Mouse (Mus musculus): ENCODE measurements around the gene Vps8. TPM values are rescaled to one million over a fixed set of nuclear protein-coding genes. Genes with fewer than 3 reads are reported as not detected.
"Not testable (repeated sequence)": the region's sequence is repeated elsewhere in the genome, so short reads cannot be mapped to it uniquely, and the experiment has no call there.

Vps8 gene
- polyA plus RNA-seq, 1 experiment from 2014 or later, result 14.5 TPM

DNA sequence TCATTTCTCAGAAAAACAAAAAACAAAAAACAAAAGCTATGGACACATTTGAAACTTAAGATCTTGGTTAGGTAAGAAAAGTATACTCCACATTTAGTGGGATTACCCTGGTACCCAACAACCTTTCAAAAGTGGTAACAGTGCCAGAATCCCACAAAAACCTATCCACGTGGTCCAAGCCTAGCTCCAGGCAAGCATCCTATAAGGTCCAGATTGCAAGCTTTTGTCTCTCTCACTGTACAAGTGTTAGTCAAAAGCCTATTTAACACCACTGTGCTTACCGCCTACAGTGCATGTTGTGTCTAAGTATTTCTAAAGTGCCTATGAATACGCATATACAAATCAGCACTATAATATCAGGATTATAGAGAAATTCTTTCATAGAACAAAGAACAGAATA lies 227.4 kb downstream of the Vps8 start:
- 77% methylated on average over 3 of the region's 3 CpGs for WGBS
- Histone ChIP-seq H3K27me3 (no peaks in the 10 kb centered on the region), H3K4me1 (peaks cover 4% of the 10 kb centered on the region; the same call in 1 of the 2 replicates), H3K4me2 (no peak overlapping the region), H3K9ac (no peak overlapping the region), H3K27ac (no peak overlapping the region), H3K4me3 (no peak overlapping the region), H3K9me3 (no peaks in the 10 kb centered on the region), H3K36me3 (peaks cover 30% of the 10 kb centered on the region)
- ATAC-seq (ENCODE audit: insufficient number of reproducible peaks, low FRiP score, low TSS enrichment, low read depth), result no peak

DNA sequence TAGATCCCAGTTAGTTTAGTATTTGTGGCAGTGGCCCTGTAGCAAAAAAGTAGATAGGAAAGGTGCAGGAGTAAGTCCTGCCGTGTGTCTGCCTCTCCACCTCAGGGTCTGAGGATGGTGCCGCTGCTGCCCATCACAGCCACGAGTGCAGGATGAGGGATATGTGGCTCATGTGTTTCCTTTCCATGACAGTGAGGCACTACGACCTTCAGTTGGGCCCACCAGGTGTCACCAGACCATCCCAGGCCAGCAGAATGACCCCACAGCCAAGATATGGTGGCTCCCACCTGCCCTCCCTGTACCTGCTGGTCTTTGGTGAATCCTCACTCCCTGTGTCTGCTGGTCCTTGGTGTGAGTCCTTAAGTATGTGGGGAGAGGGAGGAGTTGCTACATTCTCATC lies 228.2 kb downstream of the Vps8 start:
- no peaks in the 10 kb centered on the region for H3K27me3 ChIP-seq
- no peak overlapping the region for H3K4me3 ChIP-seq
- H3K27ac ChIP-seq, result no peak overlapping the region
- peaks cover 4% of the 10 kb centered on the region; the same call in 1 of the 2 replicates for H3K4me1 ChIP-seq
- no peaks in the 10 kb centered on the region for H3K9me3 ChIP-seq
- WGBS, result 82% methylated on average over 4 of the region's 4 CpGs
- ATAC-seq (ENCODE audit: insufficient number of reproducible peaks, low FRiP score, low TSS enrichment, low read depth), result no peak
- H3K4me2 ChIP-seq, result no peak overlapping the region
- peaks cover 30% of the 10 kb centered on the region for H3K36me3 ChIP-seq
- no peak overlapping the region for H3K9ac ChIP-seq

DNA sequence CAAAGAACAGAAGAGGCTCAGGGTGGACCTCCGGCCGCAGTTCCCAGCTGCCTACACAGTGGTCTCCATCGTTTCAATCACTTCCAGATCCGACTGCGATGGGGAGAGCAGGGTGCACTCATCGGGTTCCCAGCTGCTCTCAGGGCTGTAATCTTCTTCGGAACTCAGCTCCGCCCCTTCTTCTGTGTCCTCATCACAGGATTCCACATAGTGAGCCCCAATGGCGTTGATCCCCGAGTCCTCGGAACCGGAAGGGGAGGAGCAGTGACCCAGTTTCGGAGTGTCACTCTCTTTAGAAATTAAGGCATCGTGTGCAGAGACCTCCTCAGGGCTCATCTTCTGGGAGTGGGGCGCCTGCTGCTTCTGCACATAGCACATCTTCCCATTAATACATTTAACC lies 230.2 kb downstream of the Vps8 start:
- no peak overlapping the region for H3K4me3 ChIP-seq
- H3K27ac ChIP-seq, result no peak overlapping the region
- H3K9ac ChIP-seq, result no peak overlapping the region
- H3K4me2 ChIP-seq, result no peak overlapping the region
- H3K9me3 ChIP-seq, result no peaks in the 10 kb centered on the region
- H3K4me1 ChIP-seq, result no peaks in the 10 kb centered on the region
- H3K27me3 ChIP-seq, result no peaks in the 10 kb centered on the region
- H3K36me3 ChIP-seq, result peaks cover 26% of the 10 kb centered on the region
- 74% methylated on average over 15 of the region's 15 CpGs for WGBS
- ATAC-seq (ENCODE audit: insufficient number of reproducible peaks, low FRiP score, low TSS enrichment, low read depth), result no peak

DNA sequence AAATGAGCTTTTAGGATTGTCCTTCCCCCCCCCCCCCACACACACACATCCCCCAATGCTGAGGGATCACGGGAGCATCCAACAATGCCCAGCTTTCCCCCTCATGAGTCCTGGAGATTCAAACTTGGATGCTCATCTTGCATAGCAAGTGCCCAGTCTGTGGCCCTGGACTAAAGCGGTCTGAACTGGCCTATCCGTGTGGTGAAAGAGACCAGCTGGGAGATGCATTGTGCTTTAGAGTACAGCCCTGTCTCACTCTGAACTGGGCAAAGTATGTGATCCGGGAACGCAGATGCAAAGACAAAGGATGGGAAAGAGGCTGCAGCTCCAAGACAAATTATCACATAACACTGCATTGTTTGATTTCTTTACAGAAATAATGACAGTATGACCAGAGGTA lies 231.5 kb downstream of the Vps8 start:
- Histone ChIP-seq H3K9ac (no peak overlapping the region), H3K27ac (no peak overlapping the region), H3K4me1 (no peaks in the 10 kb centered on the region), H3K4me2 (no peak overlapping the region), H3K4me3 (no peak overlapping the region), H3K36me3 (peaks cover 25% of the 10 kb centered on the region), H3K9me3 (no peaks in the 10 kb centered on the region), H3K27me3 (no peaks in the 10 kb centered on the region)
- WGBS, result 89% methylated on average over 5 of the region's 5 CpGs
- no peak for ATAC-seq (ENCODE audit: insufficient number of reproducible peaks, low FRiP score, low TSS enrichment, low read depth)

DNA sequence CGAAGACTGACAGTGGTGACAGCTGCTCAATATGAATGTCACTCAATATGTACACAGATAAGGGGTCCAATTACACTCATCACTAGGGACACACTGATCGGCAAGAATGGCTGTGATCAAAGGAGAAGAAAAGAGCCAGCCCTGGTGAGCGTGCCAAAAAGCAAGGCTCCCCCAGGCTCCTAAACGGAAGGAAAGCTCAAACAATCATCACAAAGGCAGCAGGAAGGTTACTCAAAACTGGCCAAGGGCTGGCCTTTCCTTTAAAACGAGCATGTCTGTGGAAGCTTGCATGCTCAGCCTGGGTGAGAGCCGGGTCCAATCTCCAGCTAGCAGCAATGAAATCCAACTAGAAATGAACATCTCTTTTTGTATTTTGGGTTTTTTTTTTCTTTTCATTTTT lies 232.4 kb downstream of the Vps8 start:
- 57% methylated on average over 6 of the region's 6 CpGs for WGBS
- H3K9me3 ChIP-seq, result no peaks in the 10 kb centered on the region
- H3K27me3 ChIP-seq, result no peaks in the 10 kb centered on the region
- peaks cover 30% of the 10 kb centered on the region for H3K36me3 ChIP-seq
- no peak overlapping the region for H3K4me3 ChIP-seq
- ATAC-seq (ENCODE audit: insufficient number of reproducible peaks, low FRiP score, low TSS enrichment, low read depth), result no peak
- H3K9ac ChIP-seq, result no peak overlapping the region
- H3K4me2 ChIP-seq, result no peak overlapping the region
- H3K27ac ChIP-seq, result no peak overlapping the region
- no peaks in the 10 kb centered on the region for H3K4me1 ChIP-seq

DNA sequence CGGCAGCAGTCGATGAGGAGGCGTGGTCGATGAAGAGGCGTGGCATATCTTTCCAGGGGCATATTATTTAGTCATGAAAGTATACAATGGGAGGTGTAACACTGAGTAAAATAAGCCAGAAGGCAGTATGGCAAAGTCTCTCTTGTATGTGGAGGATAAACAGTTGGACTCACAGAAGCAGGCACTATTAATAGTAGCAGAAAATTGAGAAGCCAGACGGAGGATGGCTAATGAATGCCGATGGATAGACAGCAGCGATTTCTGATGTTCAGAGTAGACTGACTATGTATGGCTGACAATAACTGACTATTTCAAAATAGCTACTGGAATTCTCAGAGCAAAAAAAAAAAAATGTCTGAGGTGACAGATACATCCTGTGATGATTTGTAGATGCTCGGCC lies 233.0 kb downstream of the Vps8 start:
- Histone ChIP-seq H3K36me3 (peaks cover 30% of the 10 kb centered on the region), H3K4me3 (no peak overlapping the region), H3K9me3 (no peaks in the 10 kb centered on the region), H3K27ac (no peak overlapping the region), H3K9ac (no peak overlapping the region), H3K27me3 (no peaks in the 10 kb centered on the region), H3K4me2 (no peak overlapping the region), H3K4me1 (no peaks in the 10 kb centered on the region)
- 88% methylated on average over 9 of the region's 9 CpGs for WGBS
- no peak for ATAC-seq (ENCODE audit: insufficient number of reproducible peaks, low FRiP score, low TSS enrichment, low read depth)

DNA sequence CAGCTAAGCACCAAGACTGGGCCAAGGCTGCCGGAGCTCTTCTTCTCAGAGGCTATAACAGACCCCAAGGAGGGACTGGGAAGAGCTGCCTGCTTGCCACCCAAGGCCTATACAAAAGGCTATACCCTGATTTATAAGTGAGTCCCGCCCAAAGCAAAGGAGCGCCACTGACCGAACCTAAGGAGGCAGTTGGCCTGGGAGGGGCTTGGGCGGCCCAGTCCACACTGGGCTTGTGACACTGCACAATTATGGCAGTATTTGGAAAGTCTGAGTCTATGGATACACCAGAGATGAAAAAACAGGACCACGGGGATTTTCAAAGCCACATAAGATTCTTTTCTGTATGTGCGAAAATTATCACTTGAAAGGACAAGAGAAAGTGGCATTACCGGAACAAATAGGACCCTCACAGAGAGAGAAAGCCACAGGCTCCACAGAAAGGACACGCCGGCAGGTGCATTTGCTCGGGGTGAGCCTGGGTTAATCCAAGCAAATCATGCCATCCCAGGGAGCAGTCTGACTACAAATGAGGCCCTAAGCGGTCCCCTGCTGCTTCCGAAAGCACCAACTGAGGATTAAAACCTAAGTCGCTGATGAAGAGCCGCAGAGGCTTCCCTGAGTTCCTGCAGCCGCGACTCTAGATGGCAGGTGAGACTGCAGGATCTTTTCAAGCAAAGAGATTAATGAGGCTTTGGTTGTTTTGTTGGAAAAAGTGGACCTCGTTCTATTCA lies 241.9 kb downstream of the Vps8 start:
- no peak for ATAC-seq (ENCODE audit: insufficient number of reproducible peaks, low FRiP score, low TSS enrichment, low read depth)
- no peaks in the 10 kb centered on the region for H3K27me3 ChIP-seq
- no peaks in the 10 kb centered on the region for H3K9me3 ChIP-seq
- no peak overlapping the region for H3K9ac ChIP-seq
- no peaks in the 10 kb centered on the region for H3K4me1 ChIP-seq
- H3K36me3 ChIP-seq, result peaks cover 6% of the 10 kb centered on the region; the same call in 1 of the 2 replicates
- WGBS, result 35% methylated on average over 18 of the region's 18 CpGs
- no peak overlapping the region for H3K27ac ChIP-seq
- no peak overlapping the region for H3K4me2 ChIP-seq
- H3K4me3 ChIP-seq, result no peak overlapping the region

DNA sequence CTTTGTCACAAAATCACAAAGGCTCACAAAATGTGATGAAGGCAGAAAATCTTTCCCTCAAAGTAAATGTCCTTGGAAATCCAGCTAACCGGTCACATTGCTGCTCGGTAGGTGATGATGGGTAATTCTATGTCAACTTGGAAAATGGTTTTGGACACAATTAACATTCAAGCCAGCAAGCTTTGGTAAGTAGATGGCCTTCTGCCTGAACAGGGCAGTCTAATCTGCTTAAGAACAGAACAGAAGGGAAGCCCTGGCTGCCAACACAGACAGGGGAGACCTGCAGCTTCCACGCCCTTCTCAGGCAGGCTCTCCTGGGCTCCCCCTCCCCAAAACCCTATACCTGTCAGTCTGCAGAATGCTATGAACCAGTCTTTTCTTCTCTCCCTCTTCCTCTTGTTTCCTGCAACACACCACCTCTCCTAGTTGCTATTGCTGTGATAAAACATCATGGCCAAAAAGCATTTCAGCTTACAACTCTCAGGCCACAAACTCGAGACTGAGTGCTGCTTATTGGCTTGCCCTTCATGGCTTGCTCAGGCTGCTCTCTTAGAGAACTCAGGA lies 242.6 kb downstream of the Vps8 start:
- no peaks in the 10 kb centered on the region for H3K4me1 ChIP-seq
- 30% methylated on average over 4 of the region's 4 CpGs for WGBS
- no peak overlapping the region for H3K4me2 ChIP-seq
- no peak for ATAC-seq (ENCODE audit: insufficient number of reproducible peaks, low FRiP score, low TSS enrichment, low read depth)
- peaks cover 5% of the 10 kb centered on the region; the same call in 1 of the 2 replicates for H3K36me3 ChIP-seq
- no peak overlapping the region for H3K4me3 ChIP-seq
- no peaks in the 10 kb centered on the region for H3K9me3 ChIP-seq
- H3K9ac ChIP-seq, result no peak overlapping the region
- no peaks in the 10 kb centered on the region for H3K27me3 ChIP-seq
- H3K27ac ChIP-seq, result no peak overlapping the region

DNA sequence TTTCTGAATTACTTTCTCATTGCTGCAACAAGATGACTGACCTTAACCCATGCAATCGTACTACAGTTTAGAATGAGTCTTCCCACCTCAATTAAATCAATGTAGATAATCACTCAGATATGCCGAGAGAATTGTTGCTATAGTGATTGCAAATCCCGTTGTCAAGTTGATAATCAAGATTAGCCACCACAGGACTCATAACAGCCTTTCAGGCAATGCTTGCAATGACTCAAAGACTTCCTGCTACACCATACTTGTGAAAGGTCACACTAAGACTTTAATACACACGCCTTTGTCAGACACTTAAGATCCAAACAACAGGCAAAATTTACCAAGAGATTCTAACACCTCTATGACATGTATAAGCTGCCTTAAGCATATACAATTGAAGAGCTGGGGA lies 249.0 kb downstream of the Vps8 start:
- WGBS, result 87% methylated on average over 4 of the region's 4 CpGs
- ATAC-seq (ENCODE audit: insufficient number of reproducible peaks, low FRiP score, low TSS enrichment, low read depth), result no peak
- Histone ChIP-seq H3K4me1 (no peaks in the 10 kb centered on the region), H3K27me3 (no peaks in the 10 kb centered on the region), H3K4me3 (no peak overlapping the region), H3K4me2 (no peak overlapping the region), H3K9me3 (no peaks in the 10 kb centered on the region), H3K27ac (no peak overlapping the region), H3K9ac (no peak overlapping the region), H3K36me3 (peaks cover 13% of the 10 kb centered on the region)

DNA sequence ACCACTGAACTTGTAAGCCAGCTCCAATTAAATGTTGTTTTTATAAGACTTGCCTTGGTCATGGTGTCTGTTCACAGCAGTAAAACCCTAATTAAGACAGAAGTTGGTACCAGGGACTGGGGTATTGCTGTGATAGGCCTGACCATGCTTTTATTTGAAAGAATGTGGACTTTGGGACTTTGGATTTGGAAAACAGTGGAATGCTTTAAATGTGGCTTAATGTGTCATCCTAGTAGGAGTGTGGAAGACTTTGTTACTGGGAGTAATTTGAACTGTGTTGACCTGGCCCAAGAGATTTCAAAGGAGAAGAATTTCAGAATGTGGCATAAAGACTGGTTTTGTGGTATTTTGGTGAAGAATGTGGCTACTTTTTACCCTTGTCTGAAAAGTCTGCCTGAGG lies 250.1 kb downstream of the Vps8 start:
- H3K4me1 ChIP-seq; ATAC-seq (ENCODE audit: insufficient number of reproducible peaks, low FRiP score, low TSS enrichment, low read depth); H3K4me2 ChIP-seq; H3K9me3 ChIP-seq; H3K27ac ChIP-seq; H3K4me3 ChIP-seq; H3K9ac ChIP-seq; H3K27me3 ChIP-seq: not testable (repeated sequence)
- H3K36me3 ChIP-seq, result peaks cover 21% of the 10 kb centered on the region

DNA sequence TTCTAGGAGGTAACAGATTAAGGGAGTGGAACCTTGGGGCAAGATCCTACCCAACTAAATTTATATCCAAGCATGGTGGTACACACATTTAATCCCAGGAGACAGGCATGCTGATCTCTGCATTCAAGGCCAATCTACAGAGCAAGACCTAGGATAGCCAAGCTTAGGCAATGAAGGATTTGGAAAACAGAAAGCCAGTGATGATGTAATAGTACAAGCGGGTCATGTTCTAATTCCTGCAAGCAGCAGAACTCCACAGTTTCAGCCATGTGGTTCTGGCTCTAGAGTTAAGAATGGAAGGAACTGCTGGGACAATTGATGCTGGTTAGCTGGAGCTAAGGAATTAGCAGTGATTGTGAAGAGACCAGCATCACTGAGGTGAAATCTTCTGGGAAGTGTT lies 250.7 kb downstream of the Vps8 start:
- H3K27ac ChIP-seq; H3K9ac ChIP-seq; H3K27me3 ChIP-seq; H3K4me2 ChIP-seq; H3K9me3 ChIP-seq; ATAC-seq (ENCODE audit: insufficient number of reproducible peaks, low FRiP score, low TSS enrichment, low read depth); H3K4me3 ChIP-seq; H3K4me1 ChIP-seq: not testable (repeated sequence)
- WGBS, result 91% methylated on average over 1 of the region's 1 CpGs
- peaks cover 21% of the 10 kb centered on the region for H3K36me3 ChIP-seq

DNA sequence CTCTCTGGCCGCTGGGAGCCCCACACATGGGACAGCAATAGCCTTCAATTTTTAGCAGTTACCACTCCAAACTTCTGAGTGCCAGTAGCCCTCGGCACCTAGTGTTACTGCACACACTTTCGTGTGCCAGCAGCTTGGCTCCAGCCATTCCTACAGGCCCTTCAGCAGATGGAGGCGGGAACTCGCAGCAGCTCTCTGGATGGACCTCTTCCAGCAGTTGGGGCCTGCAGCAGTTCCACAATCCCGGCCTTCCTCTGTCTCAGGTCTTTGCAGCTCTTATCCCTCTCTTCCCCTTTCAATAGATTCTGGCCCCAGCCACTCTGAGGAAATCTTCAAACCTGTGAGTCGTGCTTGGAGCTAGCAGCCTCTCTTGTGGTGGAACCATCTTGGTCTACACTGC lies 253.9 kb downstream of the Vps8 start:
- no peak for ATAC-seq (ENCODE audit: insufficient number of reproducible peaks, low FRiP score, low TSS enrichment, low read depth)
- H3K27me3 ChIP-seq, result no peaks in the 10 kb centered on the region
- no peaks in the 10 kb centered on the region for H3K9me3 ChIP-seq
- WGBS, result 87% methylated on average over 7 of the region's 7 CpGs
- no peak overlapping the region for H3K9ac ChIP-seq
- H3K27ac ChIP-seq, result no peak overlapping the region
- H3K4me3 ChIP-seq, result no peak overlapping the region
- H3K4me2 ChIP-seq, result no peak overlapping the region
- H3K36me3 ChIP-seq, result peaks cover 16% of the 10 kb centered on the region
- H3K4me1 ChIP-seq, result no peaks in the 10 kb centered on the region

DNA sequence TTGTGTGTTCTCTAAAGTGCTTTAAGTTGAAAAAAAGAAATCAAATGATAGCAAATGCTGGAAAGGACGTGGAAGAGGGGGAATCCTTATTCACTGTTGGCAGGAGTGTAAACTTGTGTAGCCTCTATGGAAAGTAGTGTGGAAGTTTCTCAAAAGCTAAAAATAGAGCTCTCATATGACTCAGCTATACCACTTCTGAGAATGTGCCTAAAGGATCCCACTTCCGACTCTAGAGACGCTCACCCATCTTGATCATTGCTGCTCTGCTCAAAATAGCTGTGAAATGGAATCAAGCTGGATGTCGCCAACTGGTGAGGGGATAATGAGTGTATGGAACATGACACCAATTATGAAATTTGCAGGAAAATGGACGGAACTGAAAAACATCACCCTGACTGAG lies 264.5 kb downstream of the Vps8 start:
- WGBS, result 82% methylated on average over 5 of the region's 5 CpGs
- no peaks in the 10 kb centered on the region for H3K27me3 ChIP-seq
- peaks cover 12% of the 10 kb centered on the region for H3K4me1 ChIP-seq
- H3K9me3 ChIP-seq, result no peaks in the 10 kb centered on the region
- no peak overlapping the region for H3K9ac ChIP-seq
- H3K27ac ChIP-seq, result no peak overlapping the region
- no peak overlapping the region for H3K4me2 ChIP-seq
- peaks cover 32% of the 10 kb centered on the region for H3K36me3 ChIP-seq
- no peak overlapping the region for H3K4me3 ChIP-seq
- ATAC-seq (ENCODE audit: insufficient number of reproducible peaks, low FRiP score, low TSS enrichment, low read depth), result no peak
